Mouse (Mus musculus) gastrocnemius, adult 2 months (tissue): Measurements from ENCODE around the gene Spata32. TPM values are rescaled to one million over a fixed set of nuclear protein-coding genes. Genes with fewer than 3 reads are reported as not detected.

Experiments used
- DNase-seq: peaks from one replicate; pipeline ENCODE4 v3.0.0; 2022
- H3K27ac ChIP-seq: fragments of 200-600 bp; 2 replicates; pipeline ENCODE4 v1.8.1; 2022; ENCODE audit warnings: mild to moderate bottlenecking
- H3K4me3 ChIP-seq: fragments of 200-600 bp; 2 replicates; pipeline ENCODE4 v1.8.1; 2022; ENCODE audit warnings: mild to moderate bottlenecking, moderate library complexity
- CTCF ChIP-seq: fragments of 200-600 bp; IDR thresholded peaks from 2 replicates; pipeline ENCODE4 v1.8.1; 2022; ENCODE audit warnings: antibody characterized with exemption, mild to moderate bottlenecking, moderate library complexity
- intact Hi-C: fragments of 180-260 bp; cut with DNase I; formaldehyde crosslinking; loops from one replicate; pipeline ENCODE4 v1.15.1; 2025
- total RNA-seq, 2 experiments: library from RNA; stranded (reverse); gene quantifications; 2 replicates each; pipeline ENCODE4 v1.2.3; 2021

The Spata32 gene
- total RNA-seq, 2 experiments from 2014 or later: not detected

DNA sequence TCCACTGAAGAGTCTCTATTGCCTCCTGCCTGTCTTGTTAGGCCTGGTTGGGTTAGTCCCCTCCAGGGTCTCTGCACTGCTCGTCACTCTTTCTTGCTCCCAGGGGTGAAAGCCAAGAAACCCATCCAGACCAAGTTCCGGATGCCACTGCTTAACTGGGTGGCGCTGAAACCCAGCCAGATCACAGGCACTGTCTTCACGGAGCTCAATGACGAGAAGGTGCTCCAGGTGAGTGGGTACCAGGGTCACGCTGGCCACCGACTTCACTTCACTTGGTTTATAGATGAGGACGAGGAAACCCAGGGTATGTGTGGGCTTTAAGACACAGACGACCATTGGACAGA lies 24.4 kb downstream of the Spata32 start:
- H3K27ac ChIP-seq: no peak overlapping the region
- intact Hi-C loops: no loop called here
- no peak for TF ChIP-seq CTCF
- H3K4me3 ChIP-seq: no peak overlapping the region
- DNase-seq: peak; percentile 15

DNA sequence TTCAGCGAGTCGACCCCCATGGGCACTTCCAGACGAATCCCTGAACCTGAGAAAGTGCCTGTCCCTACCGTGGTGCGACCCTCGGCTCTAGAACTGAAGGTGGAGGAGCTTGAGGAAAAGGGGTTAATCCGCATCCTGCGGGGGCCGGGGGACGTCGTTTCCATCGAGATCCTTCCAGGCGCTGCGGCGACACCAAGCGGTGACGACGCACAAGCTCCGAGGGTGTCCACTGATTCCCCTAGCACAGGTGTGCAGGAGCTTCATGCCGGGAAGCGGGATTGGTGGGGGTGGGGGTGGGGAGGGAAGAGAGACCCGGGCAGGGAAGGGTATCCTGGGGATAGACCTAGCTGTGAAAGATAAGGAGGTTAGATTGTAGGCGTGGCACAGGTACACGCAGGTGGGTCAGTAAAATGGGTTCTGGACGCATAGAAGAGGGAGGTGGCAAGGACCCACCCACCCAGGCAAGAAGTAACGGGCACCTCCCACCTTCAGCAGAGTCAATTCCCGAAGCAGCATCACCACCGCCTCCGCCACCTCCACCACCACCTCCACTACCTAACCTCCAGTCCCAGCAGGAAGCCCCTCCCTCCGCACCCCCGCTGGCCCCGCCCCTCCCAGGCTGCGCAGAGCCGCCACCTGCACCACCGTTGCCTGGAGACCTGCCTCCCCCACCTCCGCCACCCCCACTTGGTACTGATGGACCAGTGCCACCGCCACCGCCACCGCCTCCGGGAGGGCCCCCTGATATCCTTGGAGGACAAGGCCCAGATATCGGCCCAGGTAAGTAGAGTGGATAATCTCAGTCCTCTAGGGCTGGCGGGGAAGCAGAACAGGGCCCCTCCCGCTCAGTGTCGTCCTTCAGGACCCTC lies 25.0 kb downstream of the Spata32 start:
- no peak overlapping the region for H3K27ac ChIP-seq
- intact Hi-C loops: no loop called here
- H3K4me3 ChIP-seq: peak overlapping the region; percentile 21; the same call in 1 of the 2 replicates
- peak; percentile 45 for TF ChIP-seq CTCF
- DNase-seq: peak; percentile 39

- TF ChIP-seq CTCF: no peak
- Histone ChIP-seq H3K27ac (no peak overlapping the region), H3K4me3 (peak overlapping the region; percentile 21; the same call in 1 of the 2 replicates)
- peak; percentile 20 for DNase-seq
- intact Hi-C loops: no loop called here
Measured at GRCm38 (mm10) chr11:103192230-103192955, 25.8 kb downstream of the Spata32 start.

DNA sequence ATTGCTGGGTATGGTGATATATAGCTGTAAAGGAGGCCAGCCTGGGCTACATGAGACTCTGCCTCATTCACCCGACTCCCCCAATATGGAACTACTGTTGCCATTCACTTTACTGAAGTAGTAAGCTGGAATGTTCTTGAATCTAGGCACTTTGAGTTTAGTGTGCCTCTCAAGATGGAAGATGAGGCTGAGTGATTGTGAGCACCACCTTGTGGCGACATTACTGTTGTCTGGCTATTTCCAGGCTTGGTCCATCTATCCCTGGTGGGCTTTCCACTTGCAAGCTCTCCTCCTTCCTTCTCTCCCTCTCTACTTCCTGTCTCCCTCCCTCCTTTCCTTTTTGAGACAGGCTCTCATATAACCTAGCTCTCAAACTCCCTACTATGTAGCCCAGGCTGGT lies 33.3 kb downstream of the Spata32 start:
- intact Hi-C loops: loop anchor here (1.0 kb wide), 1 partner anchor 17 kb away; no protein-coding TSS in a partner anchor
- peak; percentile 69 for TF ChIP-seq CTCF
- no peak overlapping the region for H3K27ac ChIP-seq
- DNase-seq: peak; percentile 66
- H3K4me3 ChIP-seq: no peak overlapping the region

GRCm38 (mm10) chr11:103181911-103182310 lies 36.3 kb downstream of the Spata32 start:
- intact Hi-C loops: no loop called here
- H3K27ac ChIP-seq: no peak overlapping the region
- DNase-seq: peak; percentile 21
- no peak overlapping the region for H3K4me3 ChIP-seq
- TF ChIP-seq CTCF: no peak

DNA sequence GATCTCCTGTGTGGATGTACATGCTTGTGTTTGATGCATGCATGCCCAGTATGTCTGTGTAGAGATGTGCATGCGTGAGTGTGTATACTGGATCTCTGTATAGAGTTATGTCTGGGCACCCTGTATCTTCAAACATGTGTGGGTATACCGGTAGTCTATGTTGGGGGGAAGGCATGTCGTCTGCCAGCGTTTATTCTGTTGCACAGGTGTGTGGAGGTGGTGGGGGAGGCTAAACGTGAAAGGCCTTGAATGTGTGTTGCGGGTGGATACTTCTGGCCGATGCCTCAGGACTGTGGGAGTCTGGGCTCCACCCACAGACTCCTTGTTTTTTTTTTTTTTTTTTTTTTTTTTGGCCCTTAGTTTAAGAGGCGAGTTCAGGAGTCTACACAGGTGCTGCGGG lies 36.9 kb downstream of the Spata32 start:
- no peak overlapping the region for H3K27ac ChIP-seq
- intact Hi-C loops: no loop called here

DNA sequence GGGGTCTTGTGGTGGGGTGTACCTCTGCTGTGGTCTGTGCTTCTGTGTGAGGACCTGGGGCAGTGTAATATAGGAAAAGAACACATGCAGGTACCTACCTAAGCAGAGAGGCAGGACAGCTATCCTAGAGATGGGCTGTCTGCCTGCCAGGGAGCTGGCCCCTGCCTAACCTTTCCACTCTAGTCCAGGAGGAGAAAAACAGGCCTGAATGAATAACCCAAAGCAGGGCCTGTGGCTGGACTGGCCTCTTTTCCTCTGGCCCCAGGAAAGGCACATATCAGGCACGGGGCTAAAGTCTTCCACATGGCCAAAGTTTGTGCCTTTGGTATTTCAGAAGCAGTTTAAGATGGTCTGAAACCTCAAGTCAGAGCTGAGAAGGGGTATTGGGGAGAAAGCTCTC lies 37.8 kb downstream of the Spata32 start:
- DNase-seq: peak; percentile 12
- Histone ChIP-seq H3K27ac (no peak overlapping the region), H3K4me3 (no peak overlapping the region)
- no peak for TF ChIP-seq CTCF
- intact Hi-C loops: no loop called here

More for the DNA sequence above, 36.9 kb downstream of the Spata32 start:
- TF ChIP-seq CTCF: no peak
- no peak overlapping the region for H3K4me3 ChIP-seq
- peak; percentile 4 for DNase-seq

- no peak for TF ChIP-seq CTCF
- DNase-seq: peak; percentile 12
- intact Hi-C loops: loop anchor here (10.0 kb wide), 1 partner anchor 46 kb away; no protein-coding TSS in a partner anchor
- Histone ChIP-seq H3K27ac (no peak overlapping the region), H3K4me3 (no peak overlapping the region)
Measured at GRCm38 (mm10) chr11:103178748-103179147, 39.5 kb downstream of the Spata32 start.

DNA sequence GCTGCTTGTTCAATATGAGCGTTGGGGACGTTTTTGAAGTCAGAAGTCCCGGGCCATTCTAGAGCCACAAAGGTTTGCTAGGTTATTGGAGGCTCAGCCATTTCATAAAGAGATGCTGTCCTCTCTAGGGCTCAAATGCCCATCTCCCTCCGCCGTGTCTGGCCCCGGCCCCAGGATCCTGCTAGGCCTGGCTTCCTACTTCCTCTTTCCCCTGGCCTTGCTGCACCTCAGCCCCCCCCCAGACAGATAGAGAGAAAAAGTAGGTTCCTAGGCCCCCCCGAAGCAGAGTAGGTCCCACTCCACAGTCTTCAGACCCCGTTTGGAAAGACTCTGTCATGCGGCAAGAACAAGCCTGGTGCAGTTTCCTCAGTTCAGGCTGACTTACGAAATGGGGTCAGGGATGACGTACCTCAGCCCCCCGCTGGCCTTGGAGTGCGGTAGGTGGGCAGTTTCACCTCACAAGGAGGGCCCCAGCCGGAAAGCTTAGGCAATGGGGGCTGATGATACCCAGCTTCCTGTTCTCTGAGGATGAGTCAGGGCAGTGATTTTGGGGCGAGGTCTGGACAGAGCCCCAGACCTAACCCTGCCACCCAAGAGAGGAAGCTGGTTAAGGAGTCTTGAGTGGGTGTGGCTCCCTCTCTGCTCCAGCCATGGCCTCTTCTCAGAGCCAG lies 40.3 kb downstream of the Spata32 start:
- intact Hi-C loops: loop anchor here (10.0 kb wide), 1 partner anchor 47 kb away; no protein-coding TSS in a partner anchor

GRCm38 (mm10) chr11:103177216-103177615 lies 41.0 kb downstream of the Spata32 start:
- intact Hi-C loops: loop anchor here (10.0 kb wide), 1 partner anchor 48 kb away; no protein-coding TSS in a partner anchor
- Histone ChIP-seq H3K4me3 (no peak overlapping the region), H3K27ac (peak overlapping the region; percentile 77)
- TF ChIP-seq CTCF: no peak
- DNase-seq: peak; percentile 30

More for the DNA sequence above, 40.3 kb downstream of the Spata32 start:
- TF ChIP-seq CTCF: no peak
- peak overlapping the region; percentile 16 for H3K27ac ChIP-seq
- H3K4me3 ChIP-seq: no peak overlapping the region
- DNase-seq: peak; percentile 14

DNA sequence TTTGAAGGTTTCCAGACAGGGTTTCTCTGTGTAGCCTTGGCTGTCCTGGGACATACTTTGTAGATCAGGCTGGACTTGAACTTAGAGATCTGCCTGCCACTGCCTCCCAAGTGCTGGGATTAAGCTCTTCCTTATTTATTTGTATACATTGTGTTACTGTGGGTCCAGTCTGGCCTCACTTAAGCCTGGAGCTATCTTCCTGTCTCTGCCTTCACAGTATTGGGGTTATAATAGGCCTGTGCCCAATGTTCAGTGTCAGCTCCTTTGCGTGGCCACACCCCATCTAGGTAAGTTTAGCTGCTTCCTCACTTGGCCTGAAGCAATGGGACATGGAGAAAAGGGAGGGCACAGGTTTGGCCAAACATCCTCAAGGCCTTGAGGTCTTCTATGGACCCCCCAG lies 41.7 kb downstream of the Spata32 start:
- Histone ChIP-seq H3K4me3 (peak overlapping the region; percentile 53), H3K27ac (peak overlapping the region; percentile 77)
- intact Hi-C loops: loop anchor here (10.0 kb wide), 1 partner anchor 48 kb away; no protein-coding TSS in a partner anchor
- TF ChIP-seq CTCF: no peak
- DNase-seq: peak; percentile 6
